Mouse (Mus musculus) induced T-regulatory cell, adult 2 months (primary cell): ENCODE measurements at regions not wholly inside any gene's neighbourhood (a gene's known extent, or its start where the extent isn't known, plus 50 kb on each side); places are given as distances from the start of the nearest gene placed in this dataset.
A peak's percentile ranks its signal among the peaks of the same experiment; 100 is the strongest.

ENCODE experiments used
- DNase-seq: peaks from one replicate; pipeline ENCODE4 v3.0.0-alpha.2; 2012; ENCODE audit warnings: low read depth

DNA sequence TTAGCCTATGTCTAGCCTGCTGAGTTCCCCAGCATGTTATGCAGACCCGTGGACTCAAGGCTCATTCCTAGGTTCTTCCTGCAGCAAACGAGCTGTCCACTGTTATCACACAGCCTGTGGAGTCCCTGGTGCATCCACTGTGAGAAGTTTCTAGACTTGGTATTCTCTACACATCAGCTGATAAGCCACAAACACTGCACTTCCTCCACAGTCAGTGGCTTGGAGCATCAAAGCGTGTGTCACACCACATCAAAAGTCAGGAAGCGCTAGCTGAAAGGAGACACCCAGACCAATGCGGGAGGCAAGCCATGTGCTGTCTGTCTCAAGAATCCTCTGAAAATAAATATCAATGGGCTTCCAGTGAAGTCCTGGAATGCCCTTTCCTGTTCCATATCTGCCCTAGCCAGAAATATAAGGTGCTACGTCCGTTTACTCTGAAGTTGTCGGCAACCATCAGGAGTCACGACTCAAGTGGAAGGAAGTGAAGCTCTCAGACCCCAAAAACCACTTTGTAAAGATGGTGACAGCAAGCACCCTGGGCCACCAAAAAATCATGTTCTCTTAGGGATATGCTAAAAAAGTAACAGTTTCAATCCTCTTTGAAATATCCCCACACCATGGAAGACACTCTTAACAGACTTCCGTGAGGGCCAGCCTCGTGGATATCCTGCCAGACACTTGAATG is 227.7 kb downstream of the Adgrl2 start:
- DNase-seq: peak; percentile 4

DNA sequence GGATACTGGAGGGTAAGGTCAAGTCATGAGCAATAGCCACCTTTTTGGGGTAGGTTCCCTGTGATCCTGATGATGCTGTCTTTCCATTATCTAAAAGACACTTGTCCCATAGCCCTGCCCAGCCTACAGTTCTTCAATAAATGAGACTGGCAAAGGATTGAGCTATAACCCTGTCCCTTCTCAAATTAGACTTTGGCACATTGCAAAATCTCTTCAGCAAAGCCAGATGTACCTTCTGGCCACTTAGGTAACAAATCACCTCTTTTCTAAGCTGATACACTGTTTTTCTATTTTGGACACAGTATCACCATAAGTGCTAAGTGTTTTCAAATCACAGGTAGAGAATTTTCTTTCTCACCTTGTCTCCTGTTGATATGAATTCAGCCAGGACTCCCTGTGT is 228.8 kb downstream of the Adgrl2 start:
- no peak for DNase-seq

DNA sequence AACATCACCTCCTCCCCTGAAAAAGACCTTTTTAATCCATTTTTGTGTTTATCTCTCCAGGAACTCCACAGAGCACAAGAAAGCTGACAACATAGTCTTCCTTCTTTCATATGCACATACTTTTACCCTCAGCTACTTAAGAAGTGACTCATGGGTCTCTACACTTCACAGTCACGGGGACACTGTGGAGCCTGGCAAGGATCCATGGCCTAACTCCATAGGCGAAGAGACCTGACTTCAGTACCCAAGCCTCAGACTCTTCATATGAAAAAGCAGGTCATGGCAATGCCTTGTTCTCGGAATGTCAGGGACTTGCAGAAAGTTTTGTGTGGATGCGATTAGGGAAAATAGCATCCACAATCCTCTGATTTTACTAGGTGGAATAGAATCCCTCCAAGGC is 230.9 kb downstream of the Adgrl2 start:
- no peak for DNase-seq

DNA sequence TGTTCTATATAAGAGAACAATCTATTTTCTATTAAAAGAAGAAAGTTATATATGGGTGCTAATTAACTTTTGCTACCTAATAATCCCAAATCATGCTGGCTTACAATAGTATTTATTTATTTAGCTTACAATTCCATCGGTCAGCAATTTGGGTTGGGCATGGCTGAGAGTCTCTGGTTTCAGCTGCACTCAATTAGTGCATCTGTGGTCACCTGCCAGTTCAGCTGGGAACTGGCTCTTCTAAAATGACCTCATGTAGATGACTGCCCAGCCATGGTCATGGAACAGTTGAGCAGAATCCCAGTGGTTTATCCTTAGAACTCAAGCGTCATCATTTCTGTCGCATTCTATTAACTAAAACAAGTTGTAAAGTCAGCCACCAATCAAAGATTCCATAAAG is 244.1 kb downstream of the Adgrl2 start:
- DNase-seq: no peak

DNA sequence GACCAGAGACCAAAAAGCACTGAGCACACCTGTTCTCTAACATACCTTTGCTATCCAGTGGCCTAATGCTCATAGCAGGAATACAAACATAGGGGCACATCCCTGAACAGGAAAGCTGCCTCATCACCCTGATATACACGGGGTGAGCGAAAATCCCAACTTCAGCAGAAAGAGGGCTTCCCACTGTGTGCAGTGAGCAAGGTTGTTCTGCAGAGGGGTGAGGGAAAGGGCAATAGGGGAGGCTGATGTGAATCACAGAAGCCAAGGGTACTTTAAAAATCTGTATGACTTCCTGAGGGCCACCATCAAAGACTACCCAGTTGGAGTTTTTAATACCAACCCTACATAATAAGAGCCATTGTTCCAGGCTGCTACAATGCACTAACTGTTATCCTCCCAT is 245.7 kb downstream of the Adgrl2 start:
- DNase-seq: no peak

DNA sequence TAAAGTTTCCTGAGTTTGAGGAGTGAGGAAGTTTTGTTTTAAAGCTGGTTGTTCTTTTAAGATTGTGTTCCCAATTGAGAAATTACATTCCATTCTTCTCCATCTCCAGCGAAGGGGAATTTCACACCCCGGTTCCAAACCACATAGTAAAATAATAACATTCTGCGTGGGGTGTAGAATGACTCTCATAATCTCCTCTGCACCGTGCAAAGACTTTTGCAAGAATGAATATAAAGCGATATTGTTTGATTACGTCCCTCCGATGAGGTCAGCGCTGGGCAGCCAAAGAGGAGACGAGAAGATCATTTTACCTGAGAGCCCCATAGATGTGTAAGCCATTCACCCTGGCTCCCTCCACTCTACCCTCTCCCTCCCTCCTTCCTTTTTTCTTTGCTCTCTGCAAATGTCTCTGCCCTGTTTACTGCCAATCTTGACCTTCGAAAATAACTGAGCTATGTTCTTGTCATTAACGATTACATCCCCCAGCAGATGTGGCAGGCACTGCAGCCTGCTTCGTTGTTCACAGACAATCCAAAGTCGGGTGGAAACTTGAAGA is 256.1 kb downstream of the Adgrl2 start:
- no peak for DNase-seq

DNA sequence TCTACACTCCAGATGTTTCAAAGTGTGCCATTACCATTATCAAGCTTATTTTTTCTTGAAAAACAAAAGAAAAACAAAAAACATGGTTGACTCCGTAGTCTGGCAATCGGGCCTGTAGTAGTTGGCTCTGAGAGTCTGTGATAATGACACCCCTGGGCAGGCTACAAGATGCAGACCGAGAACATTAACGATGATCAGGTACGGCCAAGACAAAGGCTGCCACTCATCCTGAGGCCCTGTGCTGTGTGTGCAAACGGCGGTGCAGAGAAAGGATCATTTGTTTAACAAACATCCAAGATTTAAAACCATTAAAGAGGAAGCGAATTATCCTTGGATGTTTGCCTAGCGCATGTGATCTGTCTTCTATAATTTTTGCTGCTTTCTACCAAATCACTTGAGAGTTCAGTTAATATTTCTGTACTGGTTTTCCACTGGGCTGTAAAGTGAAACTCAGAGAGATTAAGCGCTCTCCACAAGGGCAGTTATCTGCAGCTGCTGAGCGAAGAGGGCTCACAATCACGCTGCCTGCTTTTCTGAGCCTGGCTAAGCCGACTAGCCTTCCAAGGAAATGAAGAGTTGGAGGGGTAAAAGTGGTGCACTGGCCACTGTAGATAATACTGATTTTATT is 257.0 kb downstream of the Adgrl2 start:
- DNase-seq: no peak

DNA sequence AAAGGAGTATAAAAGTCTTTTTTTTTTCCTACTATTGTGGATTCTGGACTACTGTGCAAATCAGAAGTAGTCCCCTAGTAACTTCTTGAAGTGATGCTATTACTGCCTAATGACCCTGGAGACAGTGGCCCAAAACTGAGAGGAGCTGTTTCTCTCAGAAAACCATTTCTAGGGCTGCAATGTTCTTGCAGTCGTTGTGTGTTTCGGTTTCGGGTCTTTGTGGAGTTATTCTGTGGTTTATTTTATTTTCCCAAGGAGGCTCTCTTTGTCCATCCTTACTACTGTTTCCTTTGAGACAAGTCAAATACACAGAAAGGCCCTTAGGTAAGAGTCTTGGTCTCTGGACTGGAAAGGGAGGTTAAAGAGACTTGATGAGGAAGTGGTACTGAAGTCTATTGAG is 258.9 kb downstream of the Adgrl2 start:
- DNase-seq: no peak

DNA sequence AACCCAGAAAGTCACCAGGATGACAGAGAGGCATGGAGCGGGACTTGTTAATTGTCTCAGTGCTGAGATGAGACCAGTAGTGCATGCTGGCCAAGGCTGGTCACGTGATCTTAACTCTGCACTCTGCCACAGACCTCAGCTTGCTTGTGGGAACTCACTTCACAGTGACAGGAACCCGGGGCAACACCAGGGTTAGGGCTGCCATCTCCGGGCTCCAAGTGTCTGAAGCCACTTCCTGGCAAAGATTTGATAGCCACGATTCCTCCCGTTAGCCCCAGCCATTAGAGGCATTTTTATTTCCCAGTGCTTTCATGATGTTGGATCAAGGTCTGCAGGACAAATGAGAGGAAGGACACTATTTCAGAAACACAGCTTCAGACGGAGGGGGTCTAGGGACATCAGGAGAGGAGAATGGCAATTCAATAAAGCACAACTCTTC is 261.1 kb downstream of the Adgrl2 start:
- no peak for DNase-seq

DNA sequence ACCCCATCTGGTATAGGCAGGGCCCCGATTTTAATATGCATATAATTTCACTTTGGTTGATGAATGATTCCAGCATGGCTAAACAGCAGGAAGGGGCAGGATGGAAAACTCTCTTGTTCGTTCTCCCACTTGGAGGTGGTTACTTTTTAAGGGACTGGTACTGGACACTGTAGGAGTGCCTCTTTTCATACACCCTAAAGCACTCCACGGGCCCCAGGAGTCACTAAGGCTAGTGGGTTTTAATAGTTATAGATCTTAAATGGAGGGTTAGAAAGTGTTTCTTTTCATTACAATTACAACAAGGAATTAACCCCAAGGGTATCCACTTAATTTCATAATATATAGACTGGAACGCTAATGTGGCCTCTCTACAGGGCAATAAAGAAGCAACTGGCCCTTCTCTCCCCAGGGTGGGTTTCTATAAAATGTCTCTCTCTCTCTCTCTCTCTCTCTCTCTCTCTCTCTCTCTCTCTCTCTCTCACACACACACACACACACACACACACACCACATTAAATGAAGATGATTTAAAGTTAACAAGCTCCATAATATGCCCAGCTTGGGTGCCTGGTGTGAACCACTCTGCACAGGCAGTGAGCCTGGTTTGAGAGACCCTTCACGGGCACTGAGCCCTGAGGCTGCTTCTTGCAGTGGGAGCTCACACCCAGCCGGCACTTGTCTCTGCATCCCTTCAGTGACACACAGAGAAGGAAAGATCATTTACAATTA is 261.7 kb downstream of the Adgrl2 start:
- DNase-seq: no peak

DNA sequence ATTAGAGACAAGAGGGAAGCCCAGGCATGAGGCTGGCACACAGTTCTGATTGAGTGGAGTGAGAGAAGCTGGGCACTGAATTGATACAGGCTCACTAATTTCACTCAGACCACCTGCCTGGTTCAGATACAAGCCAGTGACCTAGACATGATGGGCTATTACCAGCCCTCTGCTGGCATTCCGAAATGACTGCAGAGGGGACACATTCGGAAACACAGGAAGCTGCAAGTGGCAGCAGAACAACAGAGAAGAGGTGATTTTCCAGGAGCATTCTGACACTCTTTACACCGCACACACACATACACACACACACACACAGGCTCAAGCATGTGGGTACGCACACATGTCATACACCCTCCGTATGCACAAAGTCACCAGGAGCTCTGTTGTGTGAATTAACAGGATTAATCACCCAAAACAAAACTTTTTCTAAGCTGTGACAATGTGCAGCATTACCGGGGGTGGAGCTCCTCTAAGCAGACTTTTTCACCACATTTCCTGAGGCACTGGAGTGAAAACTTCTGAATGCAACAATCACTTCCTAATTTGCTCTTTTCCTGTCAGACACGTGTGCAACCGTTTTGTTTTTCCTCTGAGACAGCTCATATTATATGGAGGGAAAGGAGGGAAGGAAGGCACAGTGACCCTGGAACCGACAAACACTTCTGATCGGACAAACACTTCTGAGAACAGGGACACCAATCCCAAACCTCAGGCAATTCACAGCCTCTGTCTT is 263.6 kb downstream of the Adgrl2 start:
- no peak for DNase-seq

DNA sequence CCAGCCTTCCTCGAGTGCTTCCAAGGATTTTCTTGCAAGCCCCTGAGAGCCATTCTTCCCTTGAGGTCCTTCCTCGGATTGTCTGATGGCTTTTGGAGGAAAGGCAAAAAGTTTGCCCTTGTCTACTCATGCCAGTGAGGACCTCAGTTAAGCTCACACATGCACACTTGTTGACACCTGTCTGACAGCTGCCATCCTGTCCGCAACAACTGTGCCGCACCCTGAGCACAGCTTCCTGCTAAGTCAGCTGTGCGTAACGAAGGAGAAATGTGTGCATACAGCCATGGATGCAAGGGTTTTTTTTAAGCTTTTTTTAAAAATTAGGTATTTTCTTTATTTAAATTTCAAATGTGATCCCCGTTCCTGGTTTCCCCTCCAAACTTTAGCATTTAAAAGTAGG is 293.8 kb downstream of the Adgrl2 start:
- no peak for DNase-seq

DNA sequence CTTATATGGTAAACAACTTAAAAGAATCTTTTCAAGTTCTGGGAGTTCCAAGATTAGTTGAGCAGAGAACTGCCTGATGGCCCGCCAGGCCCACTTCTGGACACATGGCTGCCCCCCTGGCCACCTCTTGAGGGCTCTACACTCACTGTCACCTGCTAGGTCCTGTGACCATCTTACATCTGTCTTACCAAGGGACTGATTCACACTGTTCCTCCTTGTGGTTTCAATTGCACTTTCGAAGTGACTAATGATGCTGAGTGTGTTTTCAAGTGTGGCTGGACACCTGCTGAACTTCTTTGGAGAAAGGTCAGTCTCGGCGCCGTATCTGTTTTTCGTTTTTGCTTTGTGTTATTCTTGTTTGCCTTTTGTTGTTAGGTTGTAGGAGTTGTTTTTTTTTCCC is 294.9 kb downstream of the Adgrl2 start:
- no peak for DNase-seq

DNA sequence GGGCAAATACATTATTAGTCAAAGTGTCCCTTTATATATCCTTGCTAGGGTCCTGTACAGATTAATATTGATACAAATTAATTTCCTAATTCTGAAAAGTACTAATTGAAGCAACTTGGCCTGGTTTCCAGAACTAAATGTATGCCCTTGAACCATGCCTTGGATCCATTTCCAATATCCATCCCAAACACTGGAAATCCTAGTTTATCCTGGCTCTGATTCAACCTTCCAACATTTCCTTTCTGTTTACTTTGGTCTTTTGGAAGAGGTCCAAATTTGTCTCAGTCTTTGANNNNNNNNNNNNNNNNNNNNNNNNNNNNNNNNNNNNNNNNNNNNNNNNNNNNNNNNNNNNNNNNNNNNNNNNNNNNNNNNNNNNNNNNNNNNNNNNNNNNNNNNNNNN is 307.2 kb downstream of the Adgrl2 start:
- DNase-seq: no peak

DNA sequence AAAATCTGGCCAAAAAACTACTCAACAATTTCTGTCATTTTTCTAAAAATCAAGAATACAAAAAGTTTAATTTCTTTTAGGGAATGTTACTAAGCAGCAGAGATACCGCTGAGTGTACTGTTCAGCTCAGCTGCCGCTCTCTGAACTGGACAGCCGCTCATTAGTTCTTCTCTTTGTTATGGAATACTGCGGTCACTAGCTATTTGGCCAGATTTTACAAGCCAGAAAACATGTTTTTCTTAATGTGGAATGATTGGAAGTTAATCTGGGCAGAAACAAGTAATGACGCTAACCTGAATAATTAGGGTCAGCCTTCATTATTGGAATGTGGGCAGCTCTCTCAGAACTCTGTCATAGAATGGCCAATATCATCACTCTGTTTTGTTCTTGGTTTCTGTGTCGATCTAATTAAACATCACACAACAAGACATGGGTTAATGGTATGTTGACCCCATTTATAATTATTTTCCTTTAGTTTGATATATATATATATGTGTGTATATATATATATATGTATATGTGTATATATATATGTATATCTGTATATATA is 307.8 kb downstream of the Adgrl2 start:
- DNase-seq: no peak

DNA sequence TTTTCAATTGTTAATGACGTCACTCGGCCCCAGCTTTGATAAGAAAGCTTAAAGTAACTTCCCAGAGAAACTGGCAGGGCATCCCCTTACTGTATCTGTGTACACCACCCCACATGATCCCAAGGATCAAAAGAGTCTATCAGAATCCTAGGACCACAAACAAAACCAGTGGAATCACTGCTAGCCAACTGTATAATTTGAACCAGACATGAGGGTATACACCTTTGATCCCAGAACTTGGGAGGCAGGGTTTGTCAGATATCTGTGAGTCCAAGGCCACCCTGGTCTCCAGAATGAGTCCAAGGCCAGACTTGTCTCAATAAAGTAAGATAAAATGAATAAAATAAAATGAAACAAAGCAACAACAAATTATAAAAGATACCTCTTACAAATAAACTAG is 309.2 kb downstream of the Adgrl2 start:
- DNase-seq: no peak

DNA sequence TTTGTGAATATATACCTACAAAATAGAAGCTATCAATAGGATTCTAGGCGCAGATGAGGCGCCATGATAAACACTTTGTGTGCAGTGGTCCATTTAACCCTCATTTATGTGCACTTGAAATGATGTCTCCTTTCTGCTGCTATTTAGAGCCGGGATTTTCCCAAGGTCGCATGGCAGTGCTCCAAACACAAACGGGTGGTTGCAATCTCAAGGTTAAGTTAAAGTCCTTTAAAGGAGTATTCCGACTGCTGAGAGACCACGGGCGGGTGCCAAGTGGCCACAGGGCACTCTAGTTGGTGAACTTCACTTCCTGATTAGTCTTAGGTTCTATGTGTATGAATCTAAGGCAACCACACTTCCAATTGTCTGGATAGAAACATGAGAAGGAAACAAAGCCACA is 309.6 kb downstream of the Adgrl2 start:
- no peak for DNase-seq

DNA sequence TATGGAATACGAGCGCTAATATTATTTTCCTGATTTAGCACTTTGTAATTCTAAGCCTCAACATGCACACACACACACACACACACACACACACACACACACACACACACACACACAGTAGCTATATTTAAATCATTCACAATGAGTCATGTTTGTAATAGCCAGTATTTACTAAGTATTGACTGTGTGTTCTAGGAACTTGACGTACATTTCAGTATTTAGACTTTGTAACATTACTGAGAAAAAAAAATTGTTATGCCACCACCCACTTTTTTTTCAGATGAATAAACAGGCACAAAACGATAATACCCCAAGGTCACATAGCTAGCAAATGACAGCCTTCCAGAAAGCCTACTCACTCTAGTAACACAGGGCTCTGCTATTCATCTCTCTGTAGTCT is 310.3 kb downstream of the Adgrl2 start:
- no peak for DNase-seq

DNA sequence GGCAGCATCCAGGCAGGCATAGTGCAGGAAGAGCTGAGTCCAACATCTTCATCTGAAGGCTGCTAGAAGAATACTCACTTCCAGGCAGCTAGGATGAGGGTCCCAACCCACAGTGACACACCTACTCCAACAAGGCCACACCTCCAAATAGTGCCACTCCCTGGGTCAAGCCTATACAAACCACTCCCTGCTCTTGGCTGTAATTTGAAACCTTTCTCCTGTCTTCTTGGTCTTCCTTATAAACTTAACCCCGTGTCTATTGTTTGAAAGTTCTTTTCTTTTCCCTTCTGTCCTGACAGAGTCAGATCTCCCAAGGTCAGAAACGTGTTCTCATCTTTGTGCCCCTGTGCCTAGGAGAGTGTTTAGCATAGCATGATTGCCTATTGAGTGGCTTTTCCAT is 311.2 kb downstream of the Adgrl2 start:
- DNase-seq: no peak

DNA sequence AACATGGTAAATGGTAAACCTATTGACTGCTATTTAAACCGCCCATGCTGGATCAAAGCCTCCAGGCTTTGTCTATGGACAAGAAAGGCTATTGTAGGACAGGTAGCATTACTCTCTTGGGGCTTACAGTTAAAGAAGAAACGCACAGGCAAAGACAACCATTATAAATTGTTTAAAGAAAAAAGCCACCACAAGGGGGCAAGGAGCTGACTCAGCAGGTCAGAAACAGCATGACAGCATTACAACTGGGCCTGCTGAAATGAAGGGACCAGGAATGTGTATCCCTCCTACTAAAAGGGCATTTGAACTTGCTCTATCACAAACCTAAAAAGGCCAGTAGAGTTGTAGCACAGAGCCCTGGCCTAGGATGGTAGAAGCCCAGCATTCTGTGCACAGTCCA is 314.3 kb downstream of the Adgrl2 start:
- DNase-seq: no peak

DNA sequence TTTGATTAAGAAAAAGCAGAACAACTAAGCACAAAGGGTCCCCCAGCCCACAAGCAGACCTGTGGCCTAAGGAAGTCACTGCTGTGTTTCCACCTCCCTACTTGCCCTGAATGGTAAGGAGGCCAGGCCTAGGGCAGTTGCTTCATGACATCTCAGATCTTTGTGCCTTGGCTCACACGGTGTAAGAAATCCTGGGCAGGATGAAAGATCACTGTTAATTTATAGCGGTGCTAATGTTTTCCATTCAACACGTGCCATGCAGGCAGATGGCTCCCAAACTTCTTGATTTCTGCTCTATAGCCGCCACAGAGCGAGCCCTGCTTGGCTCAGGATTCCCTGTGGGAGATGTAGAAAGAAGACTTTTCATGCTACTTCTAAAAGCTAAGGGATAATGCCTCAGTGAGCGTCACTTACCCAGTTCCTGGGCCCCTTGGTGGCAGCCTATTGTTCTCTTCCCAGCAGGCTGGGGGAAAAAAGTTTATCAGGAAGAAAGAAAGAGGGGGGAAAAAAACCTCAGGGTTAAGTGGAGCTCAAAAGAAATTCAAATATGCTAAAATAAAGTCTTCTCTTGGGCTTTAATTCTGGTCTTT is 327.4 kb downstream of the Adgrl2 start:
- DNase-seq: no peak

DNA sequence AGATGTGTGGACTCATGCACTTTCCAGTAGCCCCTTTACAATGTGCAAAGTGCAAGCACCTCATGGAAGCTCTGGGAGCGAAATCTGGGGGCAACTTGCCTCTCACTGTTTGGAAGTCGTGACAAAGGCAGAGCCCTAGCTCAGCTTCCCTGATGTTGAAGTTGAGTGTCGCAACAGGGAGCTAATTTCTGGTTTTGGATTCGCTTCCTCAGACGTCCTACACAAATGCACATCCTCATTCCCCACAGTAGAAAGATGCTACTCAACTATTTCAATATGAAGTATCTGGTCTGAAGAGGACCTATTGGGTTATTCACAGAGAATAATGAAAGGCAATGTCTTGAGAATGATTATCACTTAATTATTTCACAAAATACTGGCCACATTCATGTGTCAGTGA is 331.3 kb downstream of the Adgrl2 start:
- no peak for DNase-seq
